Mouse (Mus musculus): Measurements from ENCODE around the gene Rab3d. TPM values are rescaled to one million over a fixed set of nuclear protein-coding genes. Genes with fewer than 3 reads are reported as not detected.

Gene Rab3d
- polyA plus RNA-seq, 1 experiment from 2014 or later: 9.3 TPM

- no peak overlapping the region for H3K27ac ChIP-seq (ENCODE audit: low read depth)
- H3K9me3 ChIP-seq (ENCODE audit: low read length): no peaks in the 10 kb centered on the region
- ATAC-seq (no peak), DNase-seq (peak; percentile 39)
- H3K36me3 ChIP-seq (replicated peaks; ENCODE audit: insufficient read depth, low read length): no peaks in the 10 kb centered on the region
- H3K27me3 ChIP-seq (ENCODE audit: insufficient read depth, low read length): 0 out of 2 replicates have a peak, but pooled peaks cover 2% of the 10 kb centered on the region
- TF ChIP-seq CTCF (IDR thresholded peaks at IDR 0.05; ENCODE audit: low read depth) (no peak), EP300 (IDR thresholded peaks at IDR 0.05; ENCODE audit: low read depth) (no peak)
- no peak overlapping the region for H3K4me3 ChIP-seq (ENCODE audit: low read depth, low read length)
- peak overlapping the region; percentile 42 for H3K4me2 ChIP-seq (ENCODE audit: low read depth, low read length)
- H3K9ac ChIP-seq (replicated peaks): no peak overlapping the region
- WGBS (ENCODE audit: insufficient replicate concordance): 7% methylated on average over 28 of the region's 28 CpGs
- peaks cover 7% of the 10 kb centered on the region; the same call in 1 of the 2 replicates for H3K4me1 ChIP-seq (ENCODE audit: insufficient read depth)
Observed at GRCm38 (mm10) chr9:21947540-21948130, 29.6 kb upstream of the Rab3d start.

DNA sequence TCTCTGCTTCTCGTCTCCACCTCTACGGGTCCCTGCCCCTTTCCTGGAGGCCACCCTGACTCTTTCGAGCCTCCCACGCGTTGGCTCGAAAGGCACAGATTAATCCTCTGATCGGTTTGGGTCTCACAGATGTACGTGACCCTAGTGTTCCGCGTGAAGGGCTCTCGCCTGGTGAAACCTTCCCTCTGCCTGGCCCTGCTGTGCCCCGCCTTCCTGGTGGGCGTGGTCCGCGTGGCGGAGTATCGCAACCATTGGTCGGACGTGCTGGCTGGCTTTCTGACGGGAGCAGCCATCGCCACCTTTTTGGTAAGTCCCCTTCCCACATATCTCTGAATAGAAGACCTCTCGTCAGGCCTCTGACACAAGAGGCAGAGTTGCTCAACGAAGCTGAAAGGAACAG lies 26.3 kb upstream of the Rab3d start:
- Histone ChIP-seq H3K27me3 (ENCODE audit: insufficient read depth, low read length) (no peaks in the 10 kb centered on the region), H3K4me3 (ENCODE audit: low read depth, low read length) (no peak overlapping the region), H3K9me3 (ENCODE audit: low read length) (no peaks in the 10 kb centered on the region), H3K4me2 (ENCODE audit: low read depth, low read length) (no peak overlapping the region), H3K27ac (ENCODE audit: low read depth) (no peak overlapping the region), H3K36me3 (replicated peaks; ENCODE audit: insufficient read depth, low read length) (no peaks in the 10 kb centered on the region), H3K9ac (replicated peaks) (no peak overlapping the region), H3K4me1 (ENCODE audit: insufficient read depth) (peaks cover 7% of the 10 kb centered on the region; the same call in 1 of the 2 replicates)
- no peak for TF ChIP-seq EP300 (IDR thresholded peaks at IDR 0.05; ENCODE audit: low read depth)
- no peak for TF ChIP-seq CTCF (IDR thresholded peaks at IDR 0.05; ENCODE audit: low read depth)
- 30% methylated on average over 23 of the region's 23 CpGs for WGBS (ENCODE audit: insufficient replicate concordance)
- DNase-seq (peak; percentile 45), ATAC-seq (no peak)

GRCm38 (mm10) chr9:21943638-21944037 lies 25.6 kb upstream of the Rab3d start:
- ATAC-seq: no peak
- TF ChIP-seq CTCF (IDR thresholded peaks at IDR 0.05; ENCODE audit: low read depth) (no peak), EP300 (IDR thresholded peaks at IDR 0.05; ENCODE audit: low read depth) (no peak)
- no peak overlapping the region for H3K9ac ChIP-seq (replicated peaks)
- no peak overlapping the region for H3K4me3 ChIP-seq (ENCODE audit: low read depth, low read length)
- no peak for DNase-seq
- no peak overlapping the region for H3K4me2 ChIP-seq (ENCODE audit: low read depth, low read length)
- H3K36me3 ChIP-seq (replicated peaks; ENCODE audit: insufficient read depth, low read length): no peaks in the 10 kb centered on the region
- H3K27ac ChIP-seq (ENCODE audit: low read depth): no peak overlapping the region
- peaks cover 7% of the 10 kb centered on the region; the same call in 1 of the 2 replicates for H3K4me1 ChIP-seq (ENCODE audit: insufficient read depth)
- WGBS (ENCODE audit: insufficient replicate concordance): 47% methylated on average over 12 of the region's 12 CpGs
- no peaks in the 10 kb centered on the region for H3K9me3 ChIP-seq (ENCODE audit: low read length)
- H3K27me3 ChIP-seq (ENCODE audit: insufficient read depth, low read length): no peaks in the 10 kb centered on the region

DNA sequence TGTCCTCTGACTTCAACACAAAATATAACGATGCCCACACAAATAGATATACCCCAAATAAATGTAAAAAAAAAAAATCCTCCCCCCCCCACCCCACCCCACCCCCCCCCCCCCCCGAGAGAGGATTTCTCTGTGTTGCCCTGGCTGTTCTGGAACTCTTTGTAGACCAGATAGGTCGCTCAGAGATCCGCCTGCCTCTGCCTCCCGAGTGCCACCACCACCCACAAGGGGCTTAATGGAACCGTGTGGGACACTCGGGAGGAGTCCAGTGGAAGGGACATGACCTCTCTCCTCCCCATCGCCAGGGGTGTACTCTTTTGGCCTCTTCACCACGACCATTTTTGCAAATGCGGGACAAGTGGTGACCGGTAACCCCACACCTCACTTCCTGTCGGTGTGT lies 25.1 kb upstream of the Rab3d start:
- Histone ChIP-seq H3K36me3 (replicated peaks; ENCODE audit: insufficient read depth, low read length) (no peaks in the 10 kb centered on the region), H3K4me3 (ENCODE audit: low read depth, low read length) (no peak overlapping the region), H3K9ac (replicated peaks) (no peak overlapping the region), H3K4me2 (ENCODE audit: low read depth, low read length) (no peak overlapping the region), H3K27ac (ENCODE audit: low read depth) (no peak overlapping the region), H3K4me1 (ENCODE audit: insufficient read depth) (peaks cover 7% of the 10 kb centered on the region; the same call in 1 of the 2 replicates), H3K27me3 (ENCODE audit: insufficient read depth, low read length) (no peaks in the 10 kb centered on the region), H3K9me3 (ENCODE audit: low read length) (no peaks in the 10 kb centered on the region)
- WGBS (ENCODE audit: insufficient replicate concordance): 71% methylated on average over 12 of the region's 12 CpGs
- DNase-seq: no peak
- ATAC-seq: no peak
- TF ChIP-seq CTCF (IDR thresholded peaks at IDR 0.05; ENCODE audit: low read depth) (no peak), EP300 (IDR thresholded peaks at IDR 0.05; ENCODE audit: low read depth) (no peak)

DNA sequence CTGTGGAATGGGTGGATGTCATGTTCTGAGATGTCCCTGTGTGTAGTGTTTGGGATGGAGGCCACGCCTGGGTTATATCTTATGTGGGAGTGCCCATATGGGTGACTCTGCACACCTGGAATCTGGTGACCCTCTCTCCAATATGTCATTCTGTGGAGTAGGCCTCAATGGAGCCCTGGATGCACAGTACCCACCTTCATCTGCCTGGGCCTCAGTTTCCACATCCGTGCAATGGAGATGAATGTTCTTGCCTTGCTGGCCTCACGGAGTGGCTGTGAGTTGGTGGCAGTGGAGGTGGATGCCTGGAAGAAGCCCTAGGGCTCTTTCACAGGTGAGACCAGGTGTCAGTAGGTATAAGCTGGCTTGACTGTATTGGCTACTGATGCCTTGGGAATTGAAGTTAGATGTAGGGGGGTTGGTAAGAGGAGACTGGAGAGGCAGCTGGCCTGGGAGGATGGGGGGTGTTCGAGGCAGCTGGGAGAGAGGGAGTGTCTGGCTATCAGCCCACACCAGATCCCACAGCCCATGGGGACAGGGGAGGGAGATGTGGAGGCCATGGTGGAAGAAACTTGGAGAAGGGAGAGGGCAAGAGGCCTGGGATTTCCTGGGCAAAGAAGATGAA lies 20.4 kb upstream of the Rab3d start:
- Histone ChIP-seq H3K9me3 (ENCODE audit: low read length) (no peaks in the 10 kb centered on the region), H3K9ac (replicated peaks) (no peak overlapping the region), H3K4me2 (ENCODE audit: low read depth, low read length) (no peak overlapping the region), H3K27me3 (ENCODE audit: insufficient read depth, low read length) (no peaks in the 10 kb centered on the region), H3K4me3 (ENCODE audit: low read depth, low read length) (no peak overlapping the region), H3K36me3 (replicated peaks; ENCODE audit: insufficient read depth, low read length) (no peaks in the 10 kb centered on the region), H3K4me1 (ENCODE audit: insufficient read depth) (peaks cover 10% of the 10 kb centered on the region; the same call in 1 of the 2 replicates), H3K27ac (ENCODE audit: low read depth) (no peak overlapping the region)
- TF ChIP-seq EP300 (IDR thresholded peaks at IDR 0.05; ENCODE audit: low read depth): no peak
- no peak for TF ChIP-seq CTCF (IDR thresholded peaks at IDR 0.05; ENCODE audit: low read depth)
- DNase-seq (no peak), ATAC-seq (no peak)
- 74% methylated on average over 4 of the region's 4 CpGs for WGBS (ENCODE audit: insufficient replicate concordance)

GRCm38 (mm10) chr9:21937711-21938175 lies 19.8 kb upstream of the Rab3d start:
- no peak overlapping the region for H3K9ac ChIP-seq (replicated peaks)
- H3K4me2 ChIP-seq (ENCODE audit: low read depth, low read length): no peak overlapping the region
- H3K9me3 ChIP-seq (ENCODE audit: low read length): no peaks in the 10 kb centered on the region
- no peak for DNase-seq
- ATAC-seq: no peak
- H3K27me3 ChIP-seq (ENCODE audit: insufficient read depth, low read length): no peaks in the 10 kb centered on the region
- TF ChIP-seq EP300 (IDR thresholded peaks at IDR 0.05; ENCODE audit: low read depth): no peak
- TF ChIP-seq CTCF (IDR thresholded peaks at IDR 0.05; ENCODE audit: low read depth): no peak
- no peak overlapping the region for H3K27ac ChIP-seq (ENCODE audit: low read depth)
- no peaks in the 10 kb centered on the region for H3K36me3 ChIP-seq (replicated peaks; ENCODE audit: insufficient read depth, low read length)
- WGBS (ENCODE audit: insufficient replicate concordance): 74% methylated on average over 4 of the region's 4 CpGs
- H3K4me3 ChIP-seq (ENCODE audit: low read depth, low read length): no peak overlapping the region
- H3K4me1 ChIP-seq (ENCODE audit: insufficient read depth): peaks cover 10% of the 10 kb centered on the region; the same call in 1 of the 2 replicates
